Mouse (Mus musculus) forelimb bud, embryonic 11.5 days (tissue): ENCODE data around the gene Duoxa1.
A peak's percentile ranks its signal among the peaks of the same experiment; 100 is the strongest.
"Not testable (repeated sequence)": the region's sequence is repeated elsewhere in the genome, so short reads cannot be mapped to it uniquely, and the experiment has no call there.

Experiments
- DNase-seq: peaks from one replicate; pipeline ENCODE4 v3.0.0-alpha.2; 2012; ENCODE audit warnings: low read depth, low spot score

Duoxa1 gene

DNA sequence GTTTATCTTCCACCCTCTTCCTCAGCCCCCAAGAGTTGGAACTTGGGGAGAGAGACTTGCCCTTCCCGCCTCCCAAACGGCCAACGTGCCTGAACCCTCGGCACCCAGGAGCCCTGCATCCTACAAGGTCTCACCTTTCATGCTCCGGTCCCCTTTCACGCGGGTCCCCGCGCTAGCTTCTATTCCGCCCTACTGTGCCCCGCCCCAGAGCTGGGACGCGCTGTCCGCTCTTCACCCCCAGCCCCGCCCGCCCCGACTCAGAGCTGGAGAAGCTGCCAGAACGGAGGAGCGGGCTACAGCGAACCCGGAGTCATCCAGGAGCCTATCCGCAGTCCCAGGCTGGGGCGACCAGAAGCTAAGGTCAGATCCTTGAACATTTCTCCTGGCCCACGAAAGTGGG, at the start of gene Duoxa1:
Gene Duoxa1, minus strand, starts transcription at position 195 of the 400 bp plus-strand sequence.
- no peak for DNase-seq

GRCm38 (mm10) chr2:122362622-122363523, 49.3 kb upstream of the Duoxa1 start:
- no peak for DNase-seq

- DNase-seq, result no peak
Measured at GRCm38 (mm10) chr2:122361868-122362621, 48.5 kb upstream of the Duoxa1 start.

GRCm38 (mm10) chr2:122361181-122361580, 47.7 kb upstream of the Duoxa1 start:
- no peak for DNase-seq

- DNase-seq, result no peak
Measured at GRCm38 (mm10) chr2:122360310-122360709, 46.8 kb upstream of the Duoxa1 start.

DNA sequence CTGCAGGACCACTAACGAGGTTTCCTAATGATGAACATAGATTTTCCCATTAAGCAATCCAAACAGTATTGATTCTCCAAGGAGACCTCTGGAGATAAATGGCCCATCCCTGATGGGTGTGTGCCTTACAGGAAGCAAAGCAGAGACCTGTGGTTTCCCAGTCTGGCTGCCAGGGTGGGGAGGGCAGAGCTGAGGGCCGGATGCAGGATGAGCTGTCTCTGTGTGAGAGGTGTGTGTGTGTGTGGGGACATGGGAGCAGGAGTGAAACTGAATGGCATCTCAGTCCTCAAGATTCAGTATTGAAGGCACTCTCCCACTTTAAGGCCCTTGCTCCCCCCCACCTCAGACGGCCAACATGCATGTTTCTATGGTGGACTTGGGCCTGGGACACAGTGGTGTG, 42.7 kb upstream of the Duoxa1 start:
- DNase-seq, result no peak

GRCm38 (mm10) chr2:122355389-122355788, 41.9 kb upstream of the Duoxa1 start:
- no peak for DNase-seq

DNA sequence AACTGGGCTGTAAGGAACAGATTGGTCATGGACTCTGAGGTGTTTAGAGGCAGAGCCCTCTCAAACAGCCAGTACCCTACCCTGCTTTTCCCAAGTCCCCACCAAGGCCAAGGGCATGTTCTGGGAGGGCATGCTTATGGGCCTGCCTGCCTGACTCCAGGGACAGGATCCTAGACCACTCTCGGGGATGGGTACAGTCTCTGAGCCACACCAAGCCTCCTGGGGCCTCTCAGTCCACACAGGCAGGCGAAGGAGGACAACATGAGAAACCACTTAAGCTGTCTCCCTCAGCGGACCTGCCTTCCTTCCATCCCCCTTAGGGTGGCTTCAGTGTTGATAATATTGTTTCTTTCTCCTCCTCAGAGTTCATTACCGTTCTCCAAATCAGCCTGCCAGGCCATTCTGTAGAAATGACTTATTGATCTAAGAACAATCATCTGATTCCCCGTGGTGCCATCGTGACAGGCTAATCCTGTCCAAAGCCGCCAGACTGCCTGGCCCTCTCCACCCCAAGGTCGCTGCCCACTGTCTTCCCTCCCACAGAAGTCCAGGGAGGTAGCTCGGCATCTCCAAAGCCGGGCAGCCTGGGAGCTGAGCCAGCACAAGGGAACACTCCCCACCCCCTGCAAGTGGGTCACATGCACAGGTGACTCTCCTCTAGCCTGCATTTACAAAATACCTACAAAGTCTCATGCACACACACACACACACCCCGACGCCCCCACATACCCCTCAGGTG, 40.8 kb upstream of the Duoxa1 start:
- no peak for DNase-seq

GRCm38 (mm10) chr2:122353765-122354164, 40.2 kb upstream of the Duoxa1 start:
- DNase-seq, result no peak

- no peak for DNase-seq
Measured at GRCm38 (mm10) chr2:122352992-122353391, 39.5 kb upstream of the Duoxa1 start.

- DNase-seq, result no peak
Measured at GRCm38 (mm10) chr2:122351931-122352329, 38.4 kb upstream of the Duoxa1 start.

DNA sequence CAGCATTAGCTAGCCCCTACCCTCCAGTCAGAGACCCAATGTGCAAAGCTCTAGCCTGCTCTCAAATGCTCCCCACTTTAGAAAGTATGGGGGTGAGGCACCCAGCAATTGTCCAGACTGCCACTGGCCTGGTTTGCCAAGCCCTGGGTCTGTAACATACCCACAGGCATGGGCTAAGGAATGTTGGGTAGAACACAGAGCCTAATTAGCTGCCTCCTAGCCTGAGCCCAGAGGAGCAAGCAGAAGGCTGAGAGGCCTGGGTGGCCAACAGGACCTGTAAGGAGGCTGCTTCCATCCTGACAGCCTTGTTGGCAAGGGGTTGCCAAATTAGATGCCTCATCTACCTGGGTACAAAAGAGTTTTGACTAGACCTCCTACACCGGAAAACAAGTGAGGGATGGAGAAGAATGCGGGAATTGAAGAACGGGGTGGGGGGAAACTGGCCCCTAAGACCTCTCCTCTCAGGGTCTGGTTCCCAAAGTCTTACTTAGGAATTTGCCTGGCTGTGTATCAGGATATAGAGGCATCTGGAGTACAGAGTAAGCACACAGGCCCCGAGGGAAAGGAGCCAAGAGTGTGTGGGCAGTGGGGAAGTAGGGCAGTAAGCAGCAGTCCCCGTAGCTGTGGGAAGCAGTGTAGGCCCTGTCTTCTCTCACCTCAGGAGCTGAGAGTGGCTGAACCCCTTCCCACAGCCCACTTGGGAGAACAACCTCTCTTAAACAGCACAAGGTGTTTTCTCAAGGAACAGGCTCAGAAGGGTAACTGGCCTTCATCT, 37.8 kb upstream of the Duoxa1 start:
- DNase-seq, result no peak

DNA sequence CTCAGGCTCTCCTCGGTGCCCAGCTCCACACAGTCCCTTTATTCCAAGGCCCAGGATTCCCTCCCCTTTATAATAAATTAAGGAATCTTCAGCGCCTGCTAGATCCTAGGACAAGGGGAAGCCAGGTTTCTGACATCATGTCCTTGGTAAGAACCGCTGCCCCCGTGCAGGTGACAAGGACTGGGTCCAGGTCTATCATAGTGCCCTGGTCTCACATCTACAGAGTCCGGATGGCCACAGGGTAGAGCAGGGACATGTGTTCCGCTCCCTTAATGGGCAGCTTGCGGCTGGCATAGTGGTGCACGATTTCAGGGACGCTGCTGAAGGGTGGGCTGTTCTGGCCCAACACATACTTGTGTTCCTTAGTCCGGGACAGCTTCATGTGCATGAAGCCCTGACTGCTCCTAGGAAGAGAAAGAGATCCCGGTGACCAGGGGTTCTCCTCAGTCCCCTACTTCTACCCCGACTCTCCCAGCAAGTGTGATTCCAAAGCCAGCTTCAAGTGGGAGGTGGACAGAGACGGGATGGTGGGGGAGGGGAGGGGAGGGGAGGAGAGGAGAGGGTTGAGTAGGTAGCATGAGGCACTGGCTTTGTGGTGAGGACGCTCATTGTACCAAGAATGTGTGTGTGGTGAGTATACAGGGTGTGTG, 35.7 kb upstream of the Duoxa1 start:
- peak; percentile 44 for DNase-seq

GRCm38 (mm10) chr2:122348531-122349131, 35.1 kb upstream of the Duoxa1 start:
- DNase-seq, result peak; percentile 76

DNA sequence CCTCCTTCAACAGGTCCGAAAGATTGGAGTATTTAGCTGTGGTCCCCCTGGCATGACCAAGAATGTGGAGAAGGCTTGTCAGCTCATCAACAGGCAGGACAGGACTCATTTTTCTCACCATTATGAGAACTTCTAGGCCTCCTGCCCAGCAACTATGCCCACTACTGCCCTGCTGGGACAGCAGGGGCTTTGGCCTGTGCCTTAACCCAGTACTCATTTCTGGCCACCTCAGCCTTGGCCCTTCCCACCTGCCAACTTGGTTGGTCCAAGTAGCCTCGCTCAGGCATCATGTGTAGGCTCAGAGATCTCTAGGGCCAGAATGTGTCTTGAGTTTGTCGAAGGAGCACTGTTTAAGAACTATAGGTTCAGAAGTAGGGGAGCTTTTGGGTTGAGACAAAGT, 33.7 kb upstream of the Duoxa1 start:
- no peak for DNase-seq

- DNase-seq, result not testable (repeated sequence)
Measured at GRCm38 (mm10) chr2:122346164-122346563, 32.6 kb upstream of the Duoxa1 start.

GRCm38 (mm10) chr2:122345106-122345893, 31.8 kb upstream of the Duoxa1 start:
- DNase-seq, result no peak

- DNase-seq, result no peak
Measured at GRCm38 (mm10) chr2:122337291-122337690, 23.8 kb upstream of the Duoxa1 start.

DNA sequence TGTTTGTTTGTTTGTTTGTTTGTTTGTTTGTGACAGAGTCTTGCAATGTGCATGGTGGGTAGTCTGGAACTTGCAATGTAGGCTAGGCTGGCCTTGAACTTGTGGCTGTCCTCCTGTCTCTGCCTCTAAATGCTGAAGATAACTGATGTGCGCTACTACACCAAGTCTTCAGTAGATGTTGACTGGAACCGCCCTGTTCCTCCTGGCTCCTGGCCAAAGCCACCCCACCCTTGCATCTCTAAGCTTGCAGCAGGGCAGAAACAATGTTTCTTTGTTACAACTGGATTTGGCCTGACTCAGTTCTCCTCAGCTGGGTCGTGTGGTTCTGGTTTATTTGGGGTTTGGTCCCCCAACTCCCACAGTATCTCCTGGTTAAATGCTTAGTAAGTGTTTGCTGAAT, 20.6 kb upstream of the Duoxa1 start:
- DNase-seq, result no peak
